Mouse (Mus musculus): ENCODE results near the gene Tmem184b.
A peak's percentile ranks its signal among the peaks of the same experiment; 100 is the strongest.

- TF ChIP-seq CTCF (IDR thresholded peaks at IDR 0.05) (0 out of 2 replicates have a peak, but pooled peaks have one; percentile 18), POLR2A (IDR thresholded peaks at IDR 0.05; ENCODE audit: insufficient read depth, low read depth, low read length) (peak; percentile 63), EP300 (IDR thresholded peaks at IDR 0.05; ENCODE audit: insufficient read depth, low read depth, low read length) (no peak; the same call in 1 of the 2 replicates)
These were observed at the start of gene Tmem184b for GRCm38 (mm10) chr15:79402836-79403762.

Measured in heart, adult 2 months (tissue).